Mouse (Mus musculus) liver, postnatal 0 days (tissue): ENCODE results near the gene Crybb1.

Experiments used
- CTCF ChIP-seq: sonication (generic); IDR thresholded peaks from 2 replicates; pipeline ENCODE4 v1.5.1; 2016; ENCODE audit warnings: antibody characterized with exemption, low read depth
- EP300 ChIP-seq: IDR thresholded peaks from 2 replicates; pipeline ENCODE4 v1.6.1; 2016; ENCODE audit warnings: antibody characterized with exemption, low read depth, mild to moderate bottlenecking

GRCm38 (mm10) chr5:112238781-112239482 lies 16.7 kb upstream of the Crybb1 start:
- TF ChIP-seq CTCF = no peak
- no peak for TF ChIP-seq EP300
